Mouse (Mus musculus) left cerebral cortex, adult 18-20 months (tissue): Measurements from ENCODE around the gene Catsper4. TPM values are rescaled to one million over a fixed set of nuclear protein-coding genes. Genes with fewer than 3 reads are reported as not detected.

Source experiments
- DNase-seq, 2 experiments: peaks; one replicate each; pipeline ENCODE4 v3.0.0; 2021 to 2022; ENCODE audit warnings: low spot score in 2 of 2, mixed read lengths in 1 of 2
- total RNA-seq, 2 experiments: library from RNA; stranded (reverse); gene quantifications; 2 replicates each; pipeline ENCODE4 v1.2.3; 2021

Catsper4 gene
- total RNA-seq, 2 experiments from 2014 or later = not detected

GRCm38 (mm10) chr4:134186268-134186667, 40.9 kb downstream of the Catsper4 start:
- no peak for DNase-seq

GRCm38 (mm10) chr4:134185569-134185968, 41.6 kb downstream of the Catsper4 start:
- no peak for DNase-seq

GRCm38 (mm10) chr4:134183711-134184110, 43.5 kb downstream of the Catsper4 start:
- DNase-seq = no peak

- DNase-seq = no peak
Measured at GRCm38 (mm10) chr4:134181825-134182224, 45.4 kb downstream of the Catsper4 start.

- DNase-seq = no peak
Measured at GRCm38 (mm10) chr4:134181112-134181511, 46.1 kb downstream of the Catsper4 start.

- peak; percentile 28 to 43 for DNase-seq
Measured at GRCm38 (mm10) chr4:134172391-134172790, 54.8 kb downstream of the Catsper4 start.

GRCm38 (mm10) chr4:134166906-134167305, 60.3 kb downstream of the Catsper4 start:
- DNase-seq = no peak

- DNase-seq = no peak
Measured at GRCm38 (mm10) chr4:134165548-134166465, 61.4 kb downstream of the Catsper4 start.

- no peak for DNase-seq
Measured at GRCm38 (mm10) chr4:134165024-134165423, 62.2 kb downstream of the Catsper4 start.

GRCm38 (mm10) chr4:134164591-134164990, 62.6 kb downstream of the Catsper4 start:
- DNase-seq = no peak

Other genes starting within 250 kb of the Catsper4 start
- gene Dhdds, start 226.5 kb downstream of the Catsper4 start, total RNA-seq = 10 to 100 TPM; 64.6 to 68.5 TPM
- gene Lin28a, start 208.5 kb downstream of the Catsper4 start, total RNA-seq = not detected
- gene Zfp683, start 173.5 kb downstream of the Catsper4 start, total RNA-seq = not detected
- gene Crybg2, start 166.6 kb downstream of the Catsper4 start, total RNA-seq = 1 to 10 TPM; 4.4 to 5.7 TPM
- 1 to 10 TPM; 2.7 to 4.1 TPM for gene Cd52, start 132.3 kb downstream of the Catsper4 start, total RNA-seq
- 10 to 100 TPM; 31.7 to 38.4 TPM for gene Ubxn11, start 124.8 kb downstream of the Catsper4 start, total RNA-seq
- gene Sh3bgrl3, start 98.6 kb downstream of the Catsper4 start, total RNA-seq = 100 to 1,000 TPM; 200 to 222 TPM
- gene Cep85, start 40.3 kb downstream of the Catsper4 start, total RNA-seq = 10 to 100 TPM; 17.1 to 17.6 TPM
- not detected for gene Gm7534, start 24.4 kb downstream of the Catsper4 start, total RNA-seq
- gene Cnksr1, start 11.0 kb upstream of the Catsper4 start, total RNA-seq = under 1 TPM; 0.54 to 0.81 TPM
- gene E130218I03Rik, start 16.3 kb upstream of the Catsper4 start, total RNA-seq = not detected
- gene Zfp593, start 18.2 kb upstream of the Catsper4 start, total RNA-seq = 10 to 100 TPM; 11.6 to 12.2 TPM
- not detected for gene Gm30191, start 19.6 kb upstream of the Catsper4 start, total RNA-seq
- gene Grrp1, start 26.7 kb upstream of the Catsper4 start, total RNA-seq = 1 to 10 TPM; 2.2 to 3.8 TPM
- 10 to 100 TPM; 18.7 to 24.4 TPM for gene Pdik1l, start 60.5 kb upstream of the Catsper4 start, total RNA-seq
- under 1 TPM; 0.30 to 0.35 TPM for gene Trim63, start 87.7 kb upstream of the Catsper4 start, total RNA-seq
- gene Slc30a2, start 115.8 kb upstream of the Catsper4 start, total RNA-seq = under 1 TPM in 1 of 2 experiments, not detected in 1; 0.40 TPM
- 10 to 100 TPM; 44.0 to 45.4 TPM for gene Extl1, start 156.5 kb upstream of the Catsper4 start, total RNA-seq
- 1 to 10 TPM; 4.8 to 7.4 TPM for gene Pafah2, start 168.9 kb upstream of the Catsper4 start, total RNA-seq
- 1,000 to 10,000 TPM; 1,034 to 1,073 TPM for gene Stmn1, start 240.9 kb upstream of the Catsper4 start, total RNA-seq